Mouse (Mus musculus) adrenal gland, adult 8-10 months (tissue): ENCODE measurements around the gene Nedd1. TPM values are rescaled to one million over a fixed set of nuclear protein-coding genes. Genes with fewer than 3 reads are reported as not detected.

Experiments
- DNase-seq: peaks from one replicate; pipeline ENCODE4 v3.0.0; 2022
- total RNA-seq, 4 experiments: library from RNA; stranded (reverse); gene quantifications; 2 replicates each; pipeline ENCODE4 v1.2.4; 2022

Nedd1 gene
- 10 to 100 TPM; 15.2 to 16.8 (median 16.5) TPM for total RNA-seq

DNA sequence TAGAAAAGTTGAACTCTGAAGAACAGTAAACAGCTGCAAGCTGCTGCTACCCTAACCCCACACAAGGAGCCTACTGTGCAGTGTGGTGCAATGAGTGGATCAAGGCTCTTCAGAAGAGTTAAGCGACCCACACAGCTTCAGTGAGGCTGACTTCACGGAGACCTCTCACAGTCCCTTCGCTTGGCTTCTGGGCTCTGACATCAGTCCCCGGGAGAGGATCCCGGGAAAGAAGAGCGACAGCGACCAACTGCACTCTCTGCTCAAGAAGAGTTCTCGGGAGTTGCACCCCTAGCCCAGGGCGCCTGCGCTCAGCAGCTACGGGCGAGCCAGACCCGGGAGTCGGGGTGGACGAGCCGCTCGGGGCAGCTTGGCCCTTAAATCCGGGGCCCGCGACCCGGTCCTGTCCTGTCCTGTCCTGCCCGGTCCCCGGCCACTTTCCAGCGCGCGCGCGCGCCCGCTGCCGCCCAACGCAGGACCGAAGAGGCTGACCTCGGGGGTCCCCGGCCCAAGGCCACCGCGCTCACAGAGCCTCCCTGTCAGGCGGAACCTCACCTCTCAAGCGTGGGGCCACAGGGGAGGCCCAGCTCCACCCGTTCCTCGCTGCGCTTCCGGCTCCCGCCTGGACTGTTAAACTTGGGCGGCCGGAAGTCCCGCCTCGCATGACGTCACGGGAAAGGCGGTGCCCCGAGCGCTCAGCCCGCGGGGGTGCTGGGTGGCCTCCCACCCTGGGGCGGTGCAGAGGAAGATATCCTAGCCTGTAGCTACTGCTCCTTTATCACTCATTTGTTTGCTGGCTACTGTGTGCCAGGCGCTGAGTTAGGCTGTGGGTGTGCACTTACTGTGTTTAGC is at the start of gene Nedd1:
Gene Nedd1 (minus strand): TSS at position 650 of the 849 bp plus-strand sequence.
- DNase-seq, result peak; percentile 91

- no peak for DNase-seq
These were observed 32.1 kb upstream of the Nedd1 start for GRCm38 (mm10) chr10:92754359-92754758.

- DNase-seq, result no peak
These were observed 8.1 kb upstream of the Nedd1 start for GRCm38 (mm10) chr10:92730339-92730738.

DNA sequence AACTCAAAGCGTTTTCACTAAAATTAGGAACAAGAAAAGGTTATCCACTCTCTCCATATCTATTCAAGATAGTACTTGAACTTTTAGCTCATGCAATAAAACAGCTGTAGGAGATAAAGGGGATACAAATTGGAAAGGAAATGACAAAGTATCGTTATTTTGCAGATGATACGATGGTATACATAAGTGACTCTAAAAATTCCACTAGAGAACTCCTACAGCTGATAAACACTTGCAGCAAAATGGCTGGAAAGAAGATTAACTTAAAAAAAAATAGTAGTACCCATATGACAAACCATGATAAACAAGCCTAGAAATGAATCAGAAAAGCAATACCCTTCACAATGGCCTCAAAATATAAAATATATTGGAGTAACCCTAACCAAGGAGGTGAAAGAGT is 6.5 kb upstream of the Nedd1 start:
- DNase-seq, result no peak

DNA sequence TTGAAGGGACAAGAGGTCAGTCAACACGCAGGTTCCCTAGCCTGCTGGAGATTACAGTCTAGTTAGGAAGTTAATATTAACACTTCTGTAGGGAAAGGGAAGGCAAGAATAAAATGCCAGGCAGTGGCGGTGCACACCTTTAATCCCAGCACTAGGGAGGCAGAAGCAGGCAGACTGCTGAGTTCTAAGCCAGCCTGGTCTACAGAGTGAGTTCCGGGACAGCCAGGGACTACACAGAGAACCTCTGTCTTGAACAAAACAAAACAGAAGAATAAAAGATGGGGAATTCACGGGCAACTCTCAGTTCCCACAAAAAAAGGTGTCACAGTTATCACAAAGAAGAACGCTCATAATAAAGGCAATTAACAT is 384 bp upstream of the Nedd1 start:
- no peak for DNase-seq

DNA sequence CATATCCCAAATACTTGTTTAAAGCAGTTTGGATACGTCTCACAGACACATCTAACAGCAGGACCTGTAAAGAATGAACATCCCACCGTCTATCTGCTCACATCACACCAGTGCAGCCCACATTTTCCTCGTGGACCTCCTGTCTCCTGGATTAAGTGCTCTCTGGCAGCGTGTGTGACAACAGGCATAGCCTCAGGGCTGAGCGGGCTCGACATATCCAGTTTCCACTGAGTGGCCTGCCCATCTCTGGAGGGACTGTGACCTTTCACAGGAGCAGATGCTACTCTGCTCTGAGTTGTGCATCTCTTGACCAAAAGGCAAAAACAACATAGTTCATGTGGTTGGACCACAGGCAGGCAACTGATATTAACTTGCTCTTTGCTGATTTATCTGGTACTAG is 23.2 kb downstream of the Nedd1 start:
- DNase-seq, result no peak

GRCm38 (mm10) chr10:92675056-92675455 is 47.2 kb downstream of the Nedd1 start:
- DNase-seq, result no peak

DNA sequence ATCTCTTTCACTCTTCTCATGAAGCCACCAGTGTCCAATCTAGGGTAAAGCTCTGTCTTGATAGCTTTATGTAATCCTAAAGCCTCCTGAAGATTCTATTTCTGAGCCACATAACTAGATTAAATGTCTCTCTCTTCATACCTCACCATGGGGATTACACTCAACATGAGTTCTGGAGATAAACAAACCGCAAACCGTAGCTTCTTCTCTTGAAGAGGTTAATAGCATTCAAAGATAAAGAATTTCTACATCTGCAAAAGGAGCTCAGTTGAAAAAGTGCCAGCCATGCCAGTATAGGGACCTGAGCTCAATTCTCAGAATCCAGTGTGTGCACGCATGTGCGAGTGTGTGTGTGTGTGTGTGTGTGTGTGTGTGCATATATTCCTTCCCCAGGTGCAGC is 50.3 kb downstream of the Nedd1 start:
- DNase-seq, result no peak

- DNase-seq, result no peak
These were observed 56.9 kb downstream of the Nedd1 start for GRCm38 (mm10) chr10:92665287-92665686.

DNA sequence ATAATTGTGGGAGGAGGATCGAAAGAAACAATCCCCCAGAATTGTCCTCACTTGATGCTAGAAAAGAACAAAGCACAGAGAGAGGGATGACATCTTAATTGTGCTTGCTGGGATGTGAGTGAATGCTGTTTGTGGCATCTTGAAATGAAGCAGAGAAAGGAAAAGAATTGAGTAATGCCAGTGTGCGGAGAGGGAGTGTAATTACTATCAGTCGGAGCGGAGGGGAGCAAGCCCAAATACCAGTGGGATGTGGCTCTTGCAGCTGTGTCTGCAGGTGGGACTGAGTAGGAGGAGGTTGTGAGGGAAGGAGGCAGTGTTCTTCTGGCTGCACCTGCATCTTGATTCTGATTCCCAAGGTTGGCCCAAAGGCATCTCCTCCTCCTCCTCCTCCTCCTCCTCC is 69.0 kb downstream of the Nedd1 start:
- no peak for DNase-seq

DNA sequence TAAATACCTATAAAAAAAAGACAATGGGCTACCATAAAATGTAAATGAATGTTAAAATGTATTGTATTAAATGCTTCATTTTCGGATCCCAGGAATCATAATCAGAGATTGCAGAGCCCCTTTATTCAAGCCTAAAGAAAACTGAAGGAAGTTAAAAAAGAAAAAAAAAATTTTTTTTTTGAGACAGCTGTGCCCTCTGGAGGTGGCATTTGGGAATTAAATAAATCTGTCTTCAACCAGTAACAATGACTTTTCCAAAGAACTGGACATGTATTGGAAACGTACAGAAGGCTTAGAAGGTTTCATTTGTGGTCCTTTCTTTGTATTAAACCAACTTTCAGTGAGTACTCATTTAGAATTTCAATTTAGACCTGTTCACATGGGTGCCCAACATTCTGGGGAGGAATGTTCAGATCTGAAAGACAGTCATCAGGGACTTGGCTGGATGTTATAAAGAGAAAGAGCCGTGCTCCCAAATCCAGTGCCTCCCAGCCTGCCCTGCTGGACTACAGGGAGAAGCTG is 69.8 kb downstream of the Nedd1 start:
- DNase-seq, result no peak

DNA sequence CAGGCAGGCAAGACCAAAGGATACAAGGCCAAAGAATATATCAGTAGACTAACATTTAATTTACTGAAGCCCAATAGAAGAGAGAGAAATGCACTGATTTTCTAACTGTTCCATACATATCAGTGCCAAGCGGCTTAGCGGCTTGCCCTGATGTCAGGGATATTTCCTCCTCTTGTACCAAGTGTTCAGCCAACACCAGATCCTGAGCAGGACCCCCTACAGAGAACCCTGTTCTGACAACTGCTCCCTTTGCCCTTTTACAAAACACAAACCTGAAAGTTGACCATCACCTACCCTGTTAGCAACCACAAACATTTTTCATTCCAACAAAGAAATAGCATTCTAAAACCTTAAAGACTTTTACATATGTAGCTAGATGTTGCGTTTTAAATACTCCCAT is 71.0 kb downstream of the Nedd1 start:
- no peak for DNase-seq

DNA sequence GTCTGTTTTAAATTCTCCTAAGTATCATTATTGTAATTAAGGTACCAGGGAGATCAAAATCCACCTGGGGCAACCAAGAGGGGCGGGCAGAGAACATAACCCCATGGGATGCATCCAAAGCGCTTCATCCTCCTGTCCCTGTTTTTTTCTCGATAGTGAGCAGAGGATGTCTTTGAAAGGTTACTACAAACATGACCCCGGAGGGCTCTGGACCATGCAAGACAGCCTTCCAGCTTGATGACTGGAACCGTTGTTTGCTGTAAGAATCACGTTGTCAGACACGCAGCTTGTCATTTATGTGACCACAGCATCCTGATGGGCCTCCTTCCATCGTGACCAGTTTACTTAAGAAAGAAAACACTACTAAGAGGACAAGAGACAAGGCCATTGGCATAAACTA is 73.1 kb downstream of the Nedd1 start:
- DNase-seq, result no peak

DNA sequence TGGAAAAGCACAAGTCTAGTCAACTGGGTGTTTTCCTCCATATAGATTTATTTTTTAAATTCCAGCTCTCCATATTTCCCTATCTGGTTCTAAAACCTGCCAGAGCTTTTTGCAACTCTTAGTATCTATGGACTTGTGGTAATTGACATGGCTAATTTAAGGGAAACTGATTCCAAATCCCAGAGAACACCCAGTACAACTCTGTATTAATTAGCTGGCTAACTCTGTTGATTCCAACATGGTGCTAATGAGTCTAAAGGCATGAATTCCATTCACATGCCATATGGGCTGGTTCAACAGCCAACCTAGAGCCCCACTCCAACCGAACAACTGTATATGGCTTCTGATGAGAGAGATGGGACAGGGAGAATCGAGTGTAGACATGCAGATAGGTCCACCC is 74.5 kb downstream of the Nedd1 start:
- DNase-seq, result no peak

DNA sequence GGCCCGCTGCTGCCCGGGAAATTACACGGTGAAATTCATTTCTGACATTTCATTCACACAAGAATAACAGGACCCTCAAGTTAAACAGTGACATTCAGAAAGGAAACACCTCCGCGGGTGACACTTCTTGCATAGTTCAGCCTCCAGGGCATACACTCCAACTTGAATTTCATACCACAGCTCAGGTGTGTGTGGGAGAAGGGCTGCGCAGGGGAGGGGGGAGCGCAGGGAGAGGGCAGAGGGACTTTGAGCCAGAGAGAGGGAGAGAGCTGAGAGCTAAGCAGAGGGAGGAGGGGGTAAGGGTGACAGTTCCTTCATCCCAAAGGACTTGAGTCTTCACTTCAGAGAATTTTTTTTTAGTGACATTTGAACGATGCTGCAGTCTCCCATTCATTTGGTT is 78.2 kb downstream of the Nedd1 start:
- DNase-seq, result no peak

DNA sequence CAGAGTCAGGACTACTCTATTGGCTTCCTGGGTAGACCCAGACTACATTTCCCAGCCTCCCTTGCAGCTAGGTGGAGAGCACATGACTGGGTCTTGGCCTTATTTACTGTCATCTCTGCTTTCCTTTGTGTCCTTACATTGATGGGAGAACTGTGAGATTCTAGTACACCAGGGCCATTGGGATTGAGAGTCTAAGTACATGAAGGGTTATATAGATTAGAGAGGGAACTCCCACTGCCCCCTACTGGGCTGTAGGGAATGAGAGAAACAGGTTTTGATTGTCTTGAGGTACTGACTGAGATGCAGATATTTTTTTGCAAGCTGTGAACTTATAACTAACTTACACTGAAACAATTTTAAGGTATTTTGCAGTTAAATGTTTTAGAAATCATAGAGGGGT is 81.2 kb downstream of the Nedd1 start:
- no peak for DNase-seq
